Mouse (Mus musculus) erythroblast, embryonic 14.5 days (primary cell): ENCODE measurements around the gene Cdca3.

ENCODE experiments used
- GATA1 ChIP-seq: IDR thresholded peaks from 2 replicates; pipeline ENCODE4 v1.6.1; 2012; ENCODE audit warnings: low read length, inconsistent platforms, mixed read lengths
- TAL1 ChIP-seq: IDR thresholded peaks from 3 replicates; pipeline ENCODE4 v1.6.1; 2012; ENCODE audit warnings: low read length, inconsistent platforms, mixed read lengths

GRCm38 (mm10) chr6:124789519-124789918 is 39.8 kb upstream of the Cdca3 start:
- no peak for TF ChIP-seq TAL1
- TF ChIP-seq GATA1: no peak
